Mouse (Mus musculus) liver, embryonic 11.5 days (tissue): Measurements from ENCODE around the gene Bend3. TPM values are rescaled to one million over a fixed set of nuclear protein-coding genes. Genes with fewer than 3 reads are reported as not detected.

Experiments
- ATAC-seq: fragments of 200-750 bp; cut with Nextera tagmentation; replicated peaks from 2 replicates; pipeline ENCODE4 v1.8.0; 2017; ENCODE audit warnings: moderate number of reproducible peaks, mild to moderate bottlenecking, moderate TSS enrichment, moderate library complexity; ENCODE audit not compliant: low FRiP score
- DNase-seq: peaks from one replicate; pipeline ENCODE4 v3.0.0-alpha.2; 2017; ENCODE audit warnings: low spot score
- H3K27ac ChIP-seq: fragments of 300-500 bp; sonication (generic); 2 replicates; pipeline ENCODE4 v1.5.1; 2014; ENCODE audit warnings: mild to moderate bottlenecking, low read depth, low read length, control low read depth
- H3K27me3 ChIP-seq: fragments of 300-500 bp; sonication (generic); replicated peaks from 2 replicates; pipeline ENCODE4 v1.6.1; 2014; ENCODE audit warnings: low read length, mixed read lengths; ENCODE audit not compliant: control insufficient read depth, insufficient read depth
- H3K36me3 ChIP-seq: fragments of 300-500 bp; sonication (generic); 2 replicates; pipeline ENCODE4 v1.6.1; 2014; ENCODE audit warnings: mild to moderate bottlenecking, low read length, moderate library complexity, mixed read lengths; ENCODE audit not compliant: control insufficient read depth, insufficient read depth
- H3K4me1 ChIP-seq: fragments of 300-500 bp; sonication (generic); replicated peaks from 2 replicates; pipeline ENCODE4 v1.6.1; 2014; ENCODE audit warnings: low read length, mixed read lengths; ENCODE audit not compliant: control insufficient read depth, insufficient read depth
- H3K4me2 ChIP-seq: fragments of 300-500 bp; sonication (generic); 2 replicates; pipeline ENCODE4 v1.6.1; 2014; ENCODE audit warnings: mild to moderate bottlenecking, control low read depth, moderate library complexity
- H3K4me3 ChIP-seq: fragments of 300-500 bp; sonication (generic); 2 replicates; pipeline ENCODE4 v1.5.1; 2014; ENCODE audit warnings: low read depth, low read length, control low read depth
- H3K9ac ChIP-seq: fragments of 300-500 bp; sonication (generic); 2 replicates; pipeline ENCODE4 v1.6.1; 2014; ENCODE audit warnings: low read depth, low read length, control low read depth
- H3K9me3 ChIP-seq: fragments of 300-500 bp; sonication (generic); 2 replicates; pipeline ENCODE4 v1.6.1; 2016; ENCODE audit warnings: low read length, inconsistent platforms, mixed read lengths; ENCODE audit not compliant: control insufficient read depth
- WGBS: fragments of 180-500 bp; shearing (Covaris S2); extraction: QIAGEN DNeasy Blood & Tissue Kit; methylation state at CpG from one replicate; pipeline ENCODE4 v1.1.7; 2014; 5-methylcytosine and 5-hydroxymethylcytosine counted together
- polyA plus RNA-seq: library from polyadenylated mRNA; unstranded; fragments of >200 nt; fragmentation: Nextera tagmentation; extraction: Ambion mirVana; gene quantifications from 2 replicates; pipeline ENCODE4 v1.2.1, GENCODE M21; 2014

The Bend3 gene
- polyA plus RNA-seq, 1 experiment from 2014 or later: 7.2 TPM

DNA sequence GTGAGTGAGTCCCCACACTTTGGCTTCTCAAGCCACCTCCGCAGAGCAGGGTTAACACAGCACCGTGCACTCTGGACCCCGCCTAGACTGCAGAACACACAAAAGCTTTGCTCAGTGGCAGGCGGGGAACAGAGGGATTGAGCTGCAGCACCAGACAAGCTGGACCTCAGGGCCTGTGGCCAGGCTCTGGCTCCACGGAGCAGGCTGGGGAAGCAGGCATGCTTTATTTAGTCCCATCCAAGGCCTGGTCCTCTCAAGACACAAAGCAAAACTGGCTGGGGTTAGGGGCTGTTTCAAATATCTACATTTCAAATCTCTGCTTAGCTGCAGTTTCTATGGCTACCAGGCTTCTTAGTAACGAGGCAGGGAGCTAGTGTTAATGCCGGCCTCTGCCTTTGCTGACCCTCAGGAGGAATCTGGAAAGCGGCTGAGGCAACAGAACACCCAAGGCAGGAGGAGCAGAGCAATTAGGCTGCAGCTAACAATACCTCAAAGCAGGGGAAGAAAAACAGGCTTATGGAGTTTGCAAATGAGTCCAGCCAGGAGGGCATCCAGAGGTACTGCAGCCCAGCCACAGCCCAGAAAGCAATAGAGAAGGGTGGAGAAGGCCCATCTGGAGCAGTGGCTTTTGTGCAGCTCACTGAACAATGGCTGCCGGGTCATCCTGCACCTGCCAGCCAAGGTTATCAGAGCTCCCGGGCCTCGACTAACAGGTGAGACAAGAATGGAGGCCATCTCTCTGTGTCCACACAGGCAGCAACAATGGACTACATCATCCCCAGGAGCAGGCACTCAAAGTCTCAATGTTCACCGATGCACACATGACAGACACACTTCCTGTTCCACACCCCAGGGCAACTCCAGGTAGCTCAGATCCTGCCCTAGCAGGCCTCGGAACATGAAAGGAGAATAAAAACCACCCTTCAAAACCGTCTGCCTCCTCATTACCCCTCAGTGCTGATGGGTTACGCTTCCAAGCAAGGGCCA is 48.9 kb downstream of the Bend3 start:
- H3K9me3 ChIP-seq: no peaks in the 10 kb centered on the region
- no peak overlapping the region for H3K4me3 ChIP-seq
- H3K27ac ChIP-seq: no peak overlapping the region; the same call in 1 of the 2 replicates
- WGBS: 67% methylated on average over 15 of the region's 15 CpGs
- no peaks in the 10 kb centered on the region for H3K4me1 ChIP-seq
- H3K27me3 ChIP-seq: no peaks in the 10 kb centered on the region
- no peak overlapping the region for H3K9ac ChIP-seq
- DNase-seq (no peak), ATAC-seq (peak; percentile 58)
- H3K36me3 ChIP-seq: peaks cover 12% of the 10 kb centered on the region
- no peak overlapping the region for H3K4me2 ChIP-seq

DNA sequence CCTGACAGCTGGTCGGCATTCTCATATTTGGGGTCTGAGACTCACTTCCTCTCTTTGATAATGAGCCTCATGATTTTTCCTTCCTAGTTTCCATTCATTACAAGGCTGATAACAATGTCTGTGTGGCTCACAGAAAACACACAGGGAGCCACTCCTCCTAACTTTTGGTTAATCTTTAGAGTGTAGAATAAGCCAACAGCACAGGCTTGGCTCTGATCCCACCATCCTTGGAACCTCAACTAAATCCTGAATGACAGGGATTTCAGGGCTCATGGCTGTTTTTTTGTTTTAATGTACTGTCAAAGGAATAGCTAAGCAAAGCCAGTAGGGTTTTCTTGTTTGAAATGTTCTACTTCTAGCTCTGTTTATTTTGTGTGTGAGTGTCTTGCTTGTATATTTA is 55.8 kb downstream of the Bend3 start:
- DNase-seq (no peak), ATAC-seq (no peak)
- no peaks in the 10 kb centered on the region for H3K27me3 ChIP-seq
- H3K36me3 ChIP-seq: peaks cover 12% of the 10 kb centered on the region
- no peak overlapping the region for H3K4me3 ChIP-seq
- no peak overlapping the region for H3K9ac ChIP-seq
- H3K4me1 ChIP-seq: peaks cover 8% of the 10 kb centered on the region
- H3K9me3 ChIP-seq: no peaks in the 10 kb centered on the region
- no peak overlapping the region for H3K4me2 ChIP-seq
- no peak overlapping the region for H3K27ac ChIP-seq
- WGBS: 40% methylated on average over 1 of the region's 1 CpGs

DNA sequence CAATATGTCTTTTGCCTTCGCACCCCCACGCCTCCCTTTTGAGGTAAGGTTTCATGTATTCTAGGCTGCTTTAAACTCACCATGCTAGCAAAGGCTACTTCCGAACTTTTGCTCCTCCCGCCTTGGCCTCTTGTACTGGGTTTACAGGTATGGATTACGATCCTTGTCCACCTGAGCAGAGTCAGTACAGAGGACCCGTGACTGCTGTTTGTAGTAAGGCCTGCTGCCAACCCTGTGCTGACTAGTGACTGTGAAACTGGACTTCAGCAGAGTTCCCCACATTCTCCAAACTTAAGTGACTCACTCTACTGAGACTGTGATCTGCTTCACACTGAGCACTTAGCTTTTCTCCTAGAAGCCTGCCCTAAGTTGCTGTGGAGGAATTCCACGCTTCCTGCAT is 59.0 kb downstream of the Bend3 start:
- ATAC-seq (no peak), DNase-seq (no peak)
- Histone ChIP-seq H3K9me3 (no peaks in the 10 kb centered on the region), H3K4me1 (peaks cover 15% of the 10 kb centered on the region), H3K27me3 (no peaks in the 10 kb centered on the region), H3K4me3 (no peak overlapping the region), H3K36me3 (peaks cover 3% of the 10 kb centered on the region; the same call in 1 of the 2 replicates), H3K4me2 (no peak overlapping the region), H3K27ac (no peak overlapping the region), H3K9ac (no peak overlapping the region)
- WGBS: 89% methylated on average over 7 of the region's 7 CpGs

DNA sequence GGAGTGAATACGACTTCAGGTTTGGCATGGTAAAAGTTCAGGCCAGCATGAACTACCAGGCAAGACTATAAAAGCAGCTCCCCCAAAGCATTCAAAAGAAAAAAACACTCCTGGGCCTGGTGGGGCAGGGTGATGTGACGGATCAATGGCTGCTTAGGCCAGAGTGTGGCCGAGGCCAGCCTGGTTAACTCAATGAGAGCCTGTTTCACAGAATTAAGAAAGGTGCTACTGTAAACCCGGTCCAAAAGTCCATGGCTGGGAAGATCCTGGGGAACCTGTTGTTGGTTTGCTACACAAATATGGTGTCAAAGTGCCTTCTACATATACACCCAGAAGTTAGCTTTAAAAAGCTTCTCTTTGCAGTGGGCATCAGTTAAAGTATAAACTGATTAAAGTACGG is 60.2 kb downstream of the Bend3 start:
- Histone ChIP-seq H3K9me3 (no peaks in the 10 kb centered on the region), H3K4me1 (peaks cover 15% of the 10 kb centered on the region), H3K36me3 (no peaks in the 10 kb centered on the region; the same call in 1 of the 2 replicates), H3K4me3 (no peak overlapping the region), H3K27ac (no peak overlapping the region), H3K27me3 (no peaks in the 10 kb centered on the region), H3K9ac (no peak overlapping the region), H3K4me2 (peak overlapping the region; percentile 12)
- DNase-seq (no peak), ATAC-seq (no peak)
- WGBS: 79% methylated on average over 5 of the region's 5 CpGs

DNA sequence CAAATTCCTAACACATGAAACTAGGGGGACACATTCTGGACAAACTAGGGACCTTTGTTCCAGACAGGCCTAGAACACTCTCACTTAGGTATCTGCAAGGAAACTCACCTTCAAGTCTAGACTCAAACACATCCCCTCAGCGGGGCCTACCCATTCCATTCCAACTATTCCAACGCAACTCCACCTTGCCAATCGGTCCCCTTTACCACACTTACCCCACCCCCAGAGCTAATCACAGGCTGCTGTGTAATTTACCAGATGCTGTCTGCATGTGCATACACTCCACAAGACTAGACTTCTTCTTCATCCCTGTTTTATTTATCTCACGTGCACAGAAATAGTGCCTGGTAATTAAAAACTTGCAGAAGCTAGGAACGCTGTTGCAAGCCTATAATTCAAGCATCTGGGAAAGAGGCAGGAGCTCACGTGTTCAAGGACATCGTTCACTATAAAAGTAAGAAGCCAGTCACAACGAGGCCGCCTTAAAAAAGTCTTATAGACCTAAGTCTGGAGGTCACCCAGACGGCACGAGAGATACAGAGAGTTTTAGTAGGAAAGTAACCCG is 61.2 kb downstream of the Bend3 start:
- Histone ChIP-seq H3K9me3 (no peaks in the 10 kb centered on the region), H3K4me1 (peaks cover 15% of the 10 kb centered on the region), H3K27me3 (no peaks in the 10 kb centered on the region), H3K9ac (peak overlapping the region; percentile 93), H3K36me3 (no peaks in the 10 kb centered on the region; the same call in 1 of the 2 replicates), H3K4me3 (peak overlapping the region; percentile 92), H3K27ac (no peak overlapping the region), H3K4me2 (peak overlapping the region; percentile 93)
- WGBS: 18% methylated on average over 12 of the region's 12 CpGs
- no peak for ATAC-seq
- DNase-seq: no peak

DNA sequence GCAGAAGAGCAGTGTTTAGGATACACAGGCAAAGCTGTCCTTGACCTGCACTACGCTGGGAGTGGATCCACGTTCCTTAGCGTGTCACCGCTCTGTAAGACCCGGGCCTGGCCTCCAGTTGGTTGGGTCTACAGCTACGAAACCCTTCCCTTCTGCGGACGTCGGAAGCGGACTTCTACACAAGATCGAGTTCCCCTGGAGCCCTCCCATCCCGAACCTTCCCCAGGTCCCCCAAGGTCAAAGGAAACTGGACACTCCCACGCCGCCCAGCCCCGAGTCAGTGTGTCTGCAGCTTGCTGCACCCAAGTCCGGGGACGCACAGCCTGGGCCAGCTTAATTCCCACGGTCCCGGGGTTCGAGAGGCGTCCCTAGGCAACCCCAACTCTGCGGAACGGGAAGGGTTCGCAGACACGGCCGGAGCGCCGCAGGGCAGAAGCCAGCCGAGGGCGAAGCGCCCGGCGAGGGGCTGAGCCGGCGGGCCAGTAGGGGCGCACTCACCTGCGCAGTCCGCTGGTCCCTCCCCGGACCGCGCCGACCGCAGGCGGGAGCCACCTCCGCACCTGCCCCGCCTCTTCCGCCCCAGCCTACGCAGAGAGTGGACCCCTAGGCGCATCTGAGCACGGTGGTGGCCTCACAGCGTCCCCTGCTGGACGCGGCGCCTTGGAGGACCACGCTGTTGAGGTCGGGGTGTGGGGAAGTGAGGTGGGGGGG is 62.0 kb downstream of the Bend3 start, which contains the start of gene 1700021F05Rik:
TSS of gene 1700021F05Rik (minus strand) at position 553 of the 711 bp plus-strand sequence.
- Histone ChIP-seq H3K4me2 (peak within 1 kb of the TSS; percentile 93), H3K4me3 (peak within 1 kb of the TSS; percentile 92), H3K9me3 (no peaks in the 10 kb centered on the region), H3K27me3 (no peaks in the 10 kb centered on the region), H3K9ac (peak within 1 kb of the TSS; percentile 93), H3K4me1 (peaks cover 15% of the 10 kb centered on the region), H3K36me3 (no peaks in the 10 kb centered on the region; the same call in 1 of the 2 replicates), H3K27ac (peak within 1 kb of the TSS; percentile 79)
- peak; percentile 99 for ATAC-seq
- under 1% methylated on average over 54 of the region's 56 CpGs for WGBS
- DNase-seq: peak; percentile 95

DNA sequence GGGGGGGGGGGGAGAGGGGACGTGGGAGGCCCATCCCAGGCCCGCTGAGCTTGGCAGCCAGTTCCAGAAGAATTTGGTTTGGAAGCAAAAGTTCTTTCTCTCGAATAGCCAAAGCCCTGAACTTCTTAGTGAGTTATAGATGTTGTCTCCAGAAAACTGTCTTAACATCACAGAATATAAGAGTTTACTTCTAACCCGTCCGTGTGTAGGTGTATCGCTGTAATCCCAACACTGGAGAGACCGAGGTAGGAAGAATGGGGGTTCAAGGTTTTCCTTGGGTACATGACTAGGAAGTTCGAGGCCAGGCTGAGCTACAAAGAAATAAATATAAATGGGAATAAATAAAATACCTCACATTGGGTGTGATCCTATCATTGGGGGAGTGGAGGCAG is 62.5 kb downstream of the Bend3 start:
- Histone ChIP-seq H3K27ac (no peak overlapping the region; the same call in 1 of the 2 replicates), H3K4me3 (peak overlapping the region; percentile 92), H3K36me3 (no peaks in the 10 kb centered on the region; the same call in 1 of the 2 replicates), H3K27me3 (no peaks in the 10 kb centered on the region), H3K4me1 (peaks cover 15% of the 10 kb centered on the region), H3K9ac (peak overlapping the region; percentile 38; the same call in 1 of the 2 replicates), H3K9me3 (no peaks in the 10 kb centered on the region), H3K4me2 (peak overlapping the region; percentile 56)
- 43% methylated on average over 7 of the region's 8 CpGs for WGBS
- no peak for ATAC-seq
- DNase-seq: no peak

DNA sequence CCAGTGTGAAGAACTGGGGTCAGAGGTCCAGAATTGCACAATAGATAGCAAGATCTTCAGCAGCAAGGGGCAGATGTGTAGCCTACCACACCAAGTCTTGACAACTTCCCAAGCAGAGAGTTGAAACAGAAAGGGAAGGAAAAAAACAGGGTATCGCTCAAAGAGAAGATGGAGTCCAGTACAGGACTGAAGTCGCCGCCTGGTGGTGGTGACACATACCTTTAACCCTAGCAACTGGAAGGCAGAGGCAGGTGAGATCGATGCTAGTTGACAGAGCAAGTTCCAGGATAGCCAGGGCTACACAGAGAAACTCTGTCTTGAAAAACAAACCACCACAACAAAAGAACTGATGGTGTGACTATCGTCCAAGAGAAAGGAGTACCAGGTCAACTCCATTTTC is 70.8 kb downstream of the Bend3 start:
- Histone ChIP-seq H3K27ac (no peak overlapping the region), H3K9me3 (no peaks in the 10 kb centered on the region), H3K4me1 (no peaks in the 10 kb centered on the region), H3K27me3 (no peaks in the 10 kb centered on the region), H3K4me3 (no peak overlapping the region), H3K36me3 (no peaks in the 10 kb centered on the region), H3K4me2 (no peak overlapping the region), H3K9ac (no peak overlapping the region)
- no peak for DNase-seq
- WGBS: 55% methylated on average over 5 of the region's 5 CpGs
- no peak for ATAC-seq
